Mouse (Mus musculus) hindbrain, embryonic 12.5 days (tissue): ENCODE results near the gene Phox2b. TPM values are rescaled to one million over a fixed set of nuclear protein-coding genes. Genes with fewer than 3 reads are reported as not detected.

Experiments used
- ATAC-seq: fragments of 200-750 bp; cut with Nextera tagmentation; 2 replicates; pipeline ENCODE4 v1.8.0; 2017; ENCODE audit warnings: moderate TSS enrichment; ENCODE audit not compliant: low FRiP score
- H3K27ac ChIP-seq: fragments of 300-500 bp; sonication (generic); 2 replicates; pipeline ENCODE4 v1.5.1; 2016; ENCODE audit warnings: mild to moderate bottlenecking
- H3K27me3 ChIP-seq: fragments of 300-500 bp; sonication (generic); 2 replicates; pipeline ENCODE4 v1.6.1; 2016; ENCODE audit warnings: mild to moderate bottlenecking
- H3K36me3 ChIP-seq: fragments of 300-500 bp; sonication (generic); 2 replicates; pipeline ENCODE4 v1.6.1; 2016; ENCODE audit warnings: mild to moderate bottlenecking
- H3K4me1 ChIP-seq: fragments of 300-500 bp; sonication (generic); 2 replicates; pipeline ENCODE4 v1.6.1; 2016
- H3K4me2 ChIP-seq: fragments of 300-500 bp; sonication (generic); replicated peaks from 2 replicates; pipeline ENCODE4 v1.6.1; 2016; ENCODE audit warnings: mild to moderate bottlenecking
- H3K4me3 ChIP-seq: fragments of 300-500 bp; sonication (generic); 2 replicates; pipeline ENCODE4 v1.5.1; 2016; ENCODE audit warnings: mild to moderate bottlenecking
- H3K9ac ChIP-seq: fragments of 300-500 bp; sonication (generic); 2 replicates; pipeline ENCODE4 v1.6.1; 2016; ENCODE audit warnings: mild to moderate bottlenecking, moderate library complexity
- H3K9me3 ChIP-seq: fragments of 300-500 bp; sonication (generic); replicated peaks from 2 replicates; pipeline ENCODE4 v1.6.1; 2016; ENCODE audit warnings: mild to moderate bottlenecking
- WGBS: fragments of 180-500 bp; shearing (Covaris S2); methylation state at CpG from one replicate; pipeline ENCODE4 v1.1.7; 2016; 5-methylcytosine and 5-hydroxymethylcytosine counted together
- polyA plus RNA-seq: library from polyadenylated mRNA; unstranded; fragments of >200 nt; fragmentation: Nextera tagmentation; extraction: Ambion mirVana; gene quantifications from 2 replicates; pipeline ENCODE4 v1.2.1, GENCODE M21; 2016

The Phox2b gene
- polyA plus RNA-seq, 1 experiment from 2014 or later = 43.5 TPM

GRCm38 (mm10) chr5:67099393-67100271, 531 bp upstream of the Phox2b start:
- Histone ChIP-seq H3K9me3 (no peaks in the 10 kb centered on the region), H3K4me3 (no peak overlapping the region), H3K27me3 (peaks cover 93% of the 10 kb centered on the region), H3K9ac (no peak overlapping the region), H3K4me2 (no peak overlapping the region), H3K36me3 (no peaks in the 10 kb centered on the region), H3K4me1 (peaks cover 8% of the 10 kb centered on the region), H3K27ac (peak overlapping the region; percentile 41; the same call in 1 of the 2 replicates)
- under 1% methylated on average over 32 of the region's 32 CpGs for WGBS
- no peak for ATAC-seq

GRCm38 (mm10) chr5:67098051-67098732, 909 bp downstream of the Phox2b start:
- Histone ChIP-seq H3K36me3 (no peaks in the 10 kb centered on the region), H3K9ac (0 out of 2 replicates have a peak overlapping the region, but pooled peaks have one; percentile 23), H3K27ac (peak overlapping the region; percentile 75), H3K27me3 (peaks cover 91% of the 10 kb centered on the region), H3K4me3 (peak overlapping the region; percentile 26), H3K4me1 (peaks cover 8% of the 10 kb centered on the region), H3K4me2 (no peak overlapping the region), H3K9me3 (no peaks in the 10 kb centered on the region)
- 2% methylated on average over 23 of the region's 23 CpGs for WGBS
- no peak for ATAC-seq

- Histone ChIP-seq H3K9ac (peak overlapping the region; percentile 39; the same call in 1 of the 2 replicates), H3K4me3 (peak overlapping the region; percentile 26), H3K36me3 (no peaks in the 10 kb centered on the region), H3K27me3 (peaks cover 91% of the 10 kb centered on the region), H3K4me2 (no peak overlapping the region), H3K4me1 (peaks cover 8% of the 10 kb centered on the region), H3K9me3 (no peaks in the 10 kb centered on the region), H3K27ac (peak overlapping the region; percentile 60)
- WGBS = 2% methylated on average over 41 of the region's 41 CpGs
- no peak for ATAC-seq
These were observed 1.7 kb downstream of the Phox2b start for GRCm38 (mm10) chr5:67097106-67098050.

- H3K9me3 ChIP-seq = no peaks in the 10 kb centered on the region
- peak overlapping the region; percentile 73 for H3K27ac ChIP-seq
- no peaks in the 10 kb centered on the region for H3K36me3 ChIP-seq
- peak overlapping the region; percentile 44 for H3K9ac ChIP-seq
- H3K4me1 ChIP-seq = peaks cover 8% of the 10 kb centered on the region
- H3K4me2 ChIP-seq = peak overlapping the region; percentile 48
- under 1% methylated on average over 25 of the region's 28 CpGs for WGBS
- no peak for ATAC-seq
- H3K4me3 ChIP-seq = peak overlapping the region; percentile 36
- peaks cover 91% of the 10 kb centered on the region for H3K27me3 ChIP-seq
These were observed 2.7 kb downstream of the Phox2b start for GRCm38 (mm10) chr5:67096378-67096771.

GRCm38 (mm10) chr5:67095651-67096377, 3.3 kb downstream of the Phox2b start:
- Histone ChIP-seq H3K9ac (peak overlapping the region; percentile 44), H3K36me3 (no peaks in the 10 kb centered on the region), H3K27me3 (peaks cover 91% of the 10 kb centered on the region), H3K4me3 (peak overlapping the region; percentile 36), H3K27ac (peak overlapping the region; percentile 73), H3K9me3 (no peaks in the 10 kb centered on the region), H3K4me1 (peaks cover 8% of the 10 kb centered on the region), H3K4me2 (peak overlapping the region; percentile 48)
- ATAC-seq = no peak
- WGBS = under 1% methylated on average over 43 of the region's 47 CpGs

GRCm38 (mm10) chr5:67095153-67095552, 3.9 kb downstream of the Phox2b start:
- no peak for ATAC-seq
- Histone ChIP-seq H3K27ac (peak overlapping the region; percentile 60), H3K4me3 (peak overlapping the region; percentile 36), H3K27me3 (peaks cover 93% of the 10 kb centered on the region), H3K36me3 (no peaks in the 10 kb centered on the region), H3K9ac (0 out of 2 replicates have a peak overlapping the region, but pooled peaks have one; percentile 13), H3K4me2 (peak overlapping the region; percentile 11; the same call in 1 of the 2 replicates), H3K9me3 (no peaks in the 10 kb centered on the region), H3K4me1 (peaks cover 8% of the 10 kb centered on the region)
- WGBS = under 1% methylated on average over 15 of the region's 15 CpGs

- Histone ChIP-seq H3K36me3 (no peaks in the 10 kb centered on the region), H3K27me3 (peaks cover 88% of the 10 kb centered on the region), H3K4me1 (peaks cover 8% of the 10 kb centered on the region), H3K9ac (no peak overlapping the region), H3K9me3 (no peaks in the 10 kb centered on the region), H3K4me2 (no peak overlapping the region), H3K27ac (0 out of 2 replicates have a peak overlapping the region, but pooled peaks have one; percentile 18), H3K4me3 (no peak overlapping the region)
- ATAC-seq = no peak
- 17% methylated on average over 2 of the region's 2 CpGs for WGBS
These were observed 5.1 kb downstream of the Phox2b start for GRCm38 (mm10) chr5:67093991-67094390.

GRCm38 (mm10) chr5:67091766-67092165, 7.3 kb downstream of the Phox2b start:
- H3K9ac ChIP-seq = no peak overlapping the region
- WGBS = 16% methylated on average over 4 of the region's 4 CpGs
- ATAC-seq = 0 out of 2 replicates have a peak, but pooled peaks have one; percentile 8
- H3K4me1 ChIP-seq = peaks cover 8% of the 10 kb centered on the region
- no peak overlapping the region for H3K4me3 ChIP-seq
- no peaks in the 10 kb centered on the region for H3K36me3 ChIP-seq
- no peaks in the 10 kb centered on the region for H3K9me3 ChIP-seq
- peaks cover 75% of the 10 kb centered on the region for H3K27me3 ChIP-seq
- H3K4me2 ChIP-seq = no peak overlapping the region
- H3K27ac ChIP-seq = no peak overlapping the region

- Histone ChIP-seq H3K9me3 (no peaks in the 10 kb centered on the region), H3K4me3 (no peak overlapping the region), H3K27ac (no peak overlapping the region), H3K4me2 (no peak overlapping the region), H3K36me3 (no peaks in the 10 kb centered on the region), H3K27me3 (peaks cover 67% of the 10 kb centered on the region), H3K9ac (no peak overlapping the region), H3K4me1 (no peaks in the 10 kb centered on the region)
- ATAC-seq = no peak
- 70% methylated on average over 5 of the region's 5 CpGs for WGBS
These were observed 8.2 kb downstream of the Phox2b start for GRCm38 (mm10) chr5:67090856-67091255.

- WGBS = 36% methylated on average over 6 of the region's 6 CpGs
These were observed 16.0 kb downstream of the Phox2b start for GRCm38 (mm10) chr5:67083117-67083516.

GRCm38 (mm10) chr5:67063596-67063995, 35.5 kb downstream of the Phox2b start:
- no peak for ATAC-seq

More at GRCm38 (mm10) chr5:67083117-67083516, 16.0 kb downstream of the Phox2b start:
- Histone ChIP-seq H3K27me3 (0 out of 2 replicates have a peak, but pooled peaks cover 9% of the 10 kb centered on the region), H3K36me3 (no peaks in the 10 kb centered on the region), H3K27ac (no peak overlapping the region), H3K9me3 (no peaks in the 10 kb centered on the region), H3K9ac (no peak overlapping the region), H3K4me3 (no peak overlapping the region), H3K4me2 (no peak overlapping the region), H3K4me1 (no peaks in the 10 kb centered on the region)
- ATAC-seq = no peak

More at GRCm38 (mm10) chr5:67063596-67063995, 35.5 kb downstream of the Phox2b start:
- no peak overlapping the region for H3K4me3 ChIP-seq
- no peaks in the 10 kb centered on the region for H3K9me3 ChIP-seq
- H3K9ac ChIP-seq = no peak overlapping the region
- 0 out of 2 replicates have a peak, but pooled peaks cover 7% of the 10 kb centered on the region for H3K4me1 ChIP-seq
- 90% methylated on average over 9 of the region's 9 CpGs for WGBS
- no peaks in the 10 kb centered on the region for H3K36me3 ChIP-seq
- H3K27me3 ChIP-seq = no peaks in the 10 kb centered on the region
- H3K4me2 ChIP-seq = no peak overlapping the region
- no peak overlapping the region for H3K27ac ChIP-seq
